Mouse (Mus musculus) lung, postnatal 10 days (tissue): ENCODE data around the gene Defb21.
A peak's percentile ranks its signal among the peaks of the same experiment; 100 is the strongest.

Experiments
- DNase-seq: peaks from one replicate; pipeline ENCODE4 v3.0.0; 2021

Defb21 gene

GRCm38 (mm10) chr2:152572114-152572794 is at the start of gene Defb21:
TSS of gene Defb21 (plus strand) at chr2:152572744.
- peak; percentile 11 for DNase-seq

GRCm38 (mm10) chr2:152539944-152540710 is 32.4 kb upstream of the Defb21 start, which contains the start of gene Defb29:
TSS of gene Defb29 (minus strand) at chr2:152540098.
- no peak for DNase-seq

GRCm38 (mm10) chr2:152541979-152542378 is 30.6 kb upstream of the Defb21 start:
- no peak for DNase-seq

DNA sequence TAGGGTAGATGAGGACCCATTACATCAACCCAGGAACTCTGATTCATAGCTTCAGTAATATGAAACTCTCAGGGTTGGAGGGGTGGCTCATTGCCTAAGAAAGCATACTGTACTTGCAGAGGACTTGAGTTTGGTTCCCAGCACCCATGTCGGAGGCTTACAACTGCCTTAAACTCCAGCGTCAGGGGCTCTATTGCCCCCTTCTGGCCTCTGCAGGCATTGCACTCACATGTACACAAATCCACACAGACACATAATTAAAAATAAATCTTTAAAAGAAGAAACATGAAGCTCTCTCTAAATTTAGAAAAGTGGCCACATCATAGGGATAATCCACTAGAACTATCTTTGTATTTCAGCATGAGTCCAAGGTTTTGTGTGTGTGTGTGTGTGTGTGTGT is 29.6 kb upstream of the Defb21 start:
- no peak for DNase-seq

DNA sequence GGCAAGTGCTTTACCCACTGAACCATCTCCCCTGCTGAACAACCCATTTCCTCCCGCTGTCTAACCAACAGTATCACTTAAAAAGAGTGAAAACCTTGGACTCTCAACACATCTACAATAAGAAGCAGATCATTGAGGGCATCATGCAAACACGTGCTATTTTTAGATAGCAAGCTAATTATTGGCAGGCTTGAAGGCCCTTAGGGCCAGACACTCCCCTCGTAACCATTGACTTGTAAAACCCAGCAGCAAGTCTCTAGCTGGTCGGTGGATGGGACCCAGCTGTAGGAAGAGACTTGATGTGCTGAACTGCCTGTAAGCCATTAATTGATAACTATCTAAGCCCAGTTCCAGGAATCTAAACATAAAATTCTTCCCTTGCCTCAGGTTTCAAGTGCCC is 29.1 kb upstream of the Defb21 start:
- peak; percentile 5 for DNase-seq

- DNase-seq = peak; percentile 68
Observed at GRCm38 (mm10) chr2:152544691-152545090, 27.9 kb upstream of the Defb21 start.

DNA sequence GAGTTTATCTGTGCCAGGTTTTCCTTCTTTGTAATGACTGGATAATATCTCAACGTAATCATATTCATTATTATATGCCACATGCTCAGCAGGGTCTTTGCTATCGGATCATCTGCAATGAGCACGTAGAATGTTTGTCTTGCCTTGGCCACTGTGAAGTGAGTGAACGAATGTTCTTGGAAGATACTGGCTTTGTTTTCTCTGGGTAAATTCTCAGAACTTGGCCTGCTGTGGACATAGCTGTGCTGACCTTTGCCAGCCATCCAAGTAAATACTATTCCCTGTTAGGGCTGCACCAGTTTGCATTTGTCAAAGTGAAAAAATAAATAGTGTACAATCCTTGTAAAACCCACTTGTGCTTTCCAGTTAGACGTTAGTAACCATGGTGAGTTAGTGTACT is 24.4 kb upstream of the Defb21 start:
- no peak for DNase-seq

- peak; percentile 71 for DNase-seq
Observed at GRCm38 (mm10) chr2:152553774-152554423, 18.6 kb upstream of the Defb21 start.

DNA sequence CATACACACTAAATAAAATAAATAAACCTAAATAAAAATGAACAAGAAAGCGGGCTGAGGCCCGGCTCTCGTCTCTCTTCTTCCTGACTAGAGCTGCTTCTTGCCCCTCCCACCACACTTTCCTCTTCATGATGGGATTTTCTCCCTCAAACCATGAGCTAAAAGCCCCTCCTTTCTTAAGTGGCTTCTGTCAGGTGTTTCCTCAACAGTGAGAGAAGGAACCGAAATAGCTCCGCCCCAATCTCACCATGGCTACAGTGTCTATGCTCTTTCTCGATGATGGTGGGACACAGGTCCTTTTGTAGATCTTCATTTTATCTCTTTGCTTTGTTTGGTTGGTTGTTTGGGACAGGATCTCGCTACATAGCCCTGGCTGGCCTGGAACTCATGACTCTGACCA is 15.9 kb upstream of the Defb21 start:
- no peak for DNase-seq

DNA sequence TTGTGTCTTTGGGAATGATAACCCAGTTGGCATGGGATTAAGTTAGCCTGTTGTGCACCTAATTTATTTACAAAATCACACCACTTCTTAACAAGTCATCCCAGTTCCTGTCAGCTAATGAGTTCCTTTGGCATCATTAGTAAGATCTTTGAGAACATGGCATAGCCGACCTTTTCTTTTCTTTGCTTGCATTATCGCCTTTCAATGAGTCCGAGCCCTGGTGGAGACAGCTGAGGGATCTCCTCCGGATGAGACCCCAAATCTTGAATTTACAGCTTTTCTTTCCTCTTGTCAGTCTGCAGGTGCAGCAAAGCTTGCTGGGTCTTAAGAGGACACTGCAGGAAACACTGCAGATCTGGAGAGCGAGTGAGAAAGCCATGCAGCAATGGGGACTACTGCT is 3.5 kb upstream of the Defb21 start, which contains the start of gene Gm17416:
Gene Gm17416 (plus strand): TSS at position 301 of the 400 bp plus-strand sequence.
- DNase-seq = no peak

GRCm38 (mm10) chr2:152569881-152570280 is 2.7 kb upstream of the Defb21 start:
- DNase-seq = no peak

- no peak for DNase-seq
Observed at GRCm38 (mm10) chr2:152570313-152570712, 2.2 kb upstream of the Defb21 start.

DNA sequence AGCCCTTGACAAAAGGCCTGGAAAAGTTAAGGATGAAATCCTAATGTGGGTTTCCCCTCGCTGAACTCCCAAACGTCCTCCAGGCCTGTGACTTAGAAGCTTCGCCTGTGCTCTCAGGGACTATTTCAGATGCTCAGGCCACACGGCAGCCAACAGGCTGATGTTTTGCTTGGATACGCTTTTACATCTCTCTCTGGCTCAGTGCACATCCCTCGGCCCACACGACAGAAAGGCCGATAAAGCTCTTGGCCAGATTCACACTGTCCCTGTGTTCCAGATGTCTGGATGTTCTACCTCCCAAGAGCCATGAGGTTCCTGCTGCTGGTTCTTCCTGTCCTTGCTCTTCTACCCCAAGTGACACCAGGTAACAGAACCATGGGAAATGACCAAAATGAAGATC is 940 bp downstream of the Defb21 start:
- DNase-seq = no peak

GRCm38 (mm10) chr2:152580107-152580506 is 7.6 kb downstream of the Defb21 start, which contains the start of gene Defb19:
TSS of gene Defb19 (minus strand) at chr2:152580312.
- no peak for DNase-seq

DNA sequence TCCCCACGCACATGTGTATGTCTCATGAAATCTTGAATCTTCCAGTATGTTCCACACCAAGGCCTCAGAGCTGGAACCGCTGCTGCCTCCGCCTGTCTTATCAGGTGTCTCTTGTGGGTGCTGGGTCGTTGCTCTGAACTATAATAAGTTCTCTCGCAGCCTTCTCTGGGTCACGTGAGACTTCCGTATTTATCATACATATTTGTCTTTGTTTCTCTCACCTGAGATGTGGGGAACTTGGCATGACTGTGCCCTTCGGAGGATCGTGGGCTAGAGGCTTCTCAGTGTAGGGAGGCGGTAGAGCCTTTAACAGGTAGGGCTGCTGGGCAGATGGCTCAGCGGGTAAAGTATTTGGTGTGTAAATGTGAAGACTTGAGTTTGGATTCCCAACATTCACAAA is 8.1 kb downstream of the Defb21 start:
- no peak for DNase-seq

DNA sequence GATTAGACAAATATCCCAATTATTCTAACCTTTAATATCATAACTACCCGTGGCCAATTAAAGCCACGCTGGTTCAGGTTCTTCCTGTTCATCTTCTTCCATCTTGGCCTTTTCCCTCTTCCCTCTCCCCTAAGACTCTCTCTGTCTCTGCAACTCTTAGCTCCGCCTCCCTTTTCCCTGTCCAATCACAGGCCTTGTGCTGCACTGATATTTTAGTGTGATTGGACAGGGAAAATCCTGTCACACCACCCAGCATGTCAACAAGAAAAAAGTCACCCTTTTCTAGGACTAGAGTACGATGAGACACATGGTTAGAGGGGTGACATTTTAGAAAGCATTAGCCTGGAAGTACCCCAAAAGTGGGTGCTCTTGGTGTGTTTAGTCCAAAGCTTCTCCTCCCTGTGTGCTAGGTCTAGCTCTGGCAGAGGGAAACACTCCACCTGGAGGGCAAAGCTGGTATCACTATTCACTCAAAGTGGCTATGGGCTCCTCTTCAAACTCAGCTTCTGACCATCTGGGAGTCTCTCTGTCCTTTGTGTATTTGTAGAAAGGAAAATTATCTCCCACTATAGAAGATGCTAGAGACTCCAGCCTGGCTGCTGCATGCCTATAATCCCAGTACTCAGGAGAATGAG is 14.5 kb downstream of the Defb21 start:
- DNase-seq = no peak

- DNase-seq = no peak
Observed at GRCm38 (mm10) chr2:152588450-152588849, 15.9 kb downstream of the Defb21 start.

DNA sequence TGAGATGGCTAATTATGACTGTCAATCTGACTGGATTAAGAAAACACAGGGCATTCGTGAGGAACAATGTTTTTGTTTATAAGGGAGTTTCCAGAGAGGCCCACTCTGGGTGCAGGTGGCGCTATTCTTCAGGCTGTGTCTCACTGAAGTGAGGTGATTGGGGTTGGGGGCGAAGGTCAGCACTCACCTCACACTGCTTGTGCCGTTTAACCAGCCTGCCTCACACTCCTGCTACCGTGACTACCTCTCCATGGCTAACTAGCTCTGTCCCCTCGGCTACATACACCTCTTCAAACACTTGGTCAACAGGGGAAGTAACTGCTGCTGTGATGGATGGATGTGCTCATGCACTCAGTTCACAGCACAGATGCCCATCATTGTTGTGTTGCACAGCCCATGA is 16.5 kb downstream of the Defb21 start:
- DNase-seq = no peak

DNA sequence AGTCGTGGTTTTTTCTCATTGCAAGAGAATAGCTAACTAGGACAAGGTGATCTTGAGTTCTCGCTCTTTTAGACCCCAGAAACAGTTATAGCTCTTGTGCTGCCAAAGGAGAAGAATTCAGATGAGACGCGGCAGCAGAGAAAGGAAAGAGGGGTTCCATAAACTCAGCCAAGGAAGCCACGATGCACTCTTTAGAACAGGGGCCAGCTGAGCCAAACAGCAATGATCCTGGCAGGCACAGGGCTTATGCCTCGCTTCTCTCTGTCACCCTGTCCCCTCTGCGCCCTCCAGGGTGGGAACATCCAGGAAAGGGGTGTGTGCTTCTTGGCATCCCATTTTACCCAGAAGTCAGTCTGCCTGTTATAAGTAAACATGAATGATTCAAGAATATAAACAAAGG is 26.8 kb downstream of the Defb21 start, which contains the start of gene Defb45:
Gene Defb45 (minus strand): TSS at position 101 of the 400 bp plus-strand sequence.
- no peak for DNase-seq

DNA sequence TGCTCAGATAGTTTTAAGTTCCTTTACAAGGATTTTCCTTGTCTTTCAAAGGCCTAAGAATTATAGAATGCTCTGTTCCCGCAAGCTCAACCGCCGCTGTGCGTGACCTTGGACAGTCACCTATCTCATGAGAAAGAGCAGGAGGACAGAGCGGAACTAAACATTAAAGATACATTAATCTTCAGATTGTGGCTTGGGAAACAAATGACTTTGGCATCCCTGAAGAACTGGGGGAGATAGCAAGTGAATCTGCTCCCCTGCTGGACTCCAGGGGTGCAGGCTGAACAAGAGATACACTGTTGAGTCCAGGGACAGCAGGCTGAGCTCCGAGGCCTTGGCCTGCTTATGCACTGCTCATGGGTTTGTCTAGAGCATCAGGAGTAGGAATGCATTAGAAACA is 27.5 kb downstream of the Defb21 start:
- no peak for DNase-seq

- no peak for DNase-seq
Observed at GRCm38 (mm10) chr2:152601275-152601960, 28.9 kb downstream of the Defb21 start.

DNA sequence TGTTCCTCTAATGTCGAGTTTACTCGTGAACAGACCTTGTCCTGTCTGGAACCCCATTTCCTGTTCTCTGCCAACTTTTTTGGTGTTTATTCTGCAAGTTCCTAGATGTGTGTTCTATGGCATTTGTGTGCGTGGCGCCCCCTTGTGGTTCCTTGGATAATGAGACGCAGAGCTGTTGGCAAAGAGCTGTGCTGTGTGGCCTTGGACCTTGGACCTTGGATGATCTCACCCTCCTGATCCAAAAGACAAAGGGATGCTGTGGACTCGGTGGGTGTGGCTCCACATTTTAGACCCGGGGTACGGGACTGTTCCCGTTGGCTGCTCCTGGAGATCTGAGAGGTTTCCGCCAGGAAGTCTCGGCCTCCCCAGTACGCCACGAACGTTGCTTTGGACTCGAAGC is 31.5 kb downstream of the Defb21 start, which contains the start of gene Defb36:
Gene Defb36 (plus strand): TSS at position 271 of the 400 bp plus-strand sequence.
- peak; percentile 50 for DNase-seq
